Mouse (Mus musculus) MEL (cell line): ENCODE data around the gene Ren1. TPM values are rescaled to one million over a fixed set of nuclear protein-coding genes. Genes with fewer than 3 reads are reported as not detected.

Experiments used
- DNase-seq: peaks from one replicate; pipeline ENCODE4 v3.0.0; 2011; ENCODE audit warnings: low read depth, low spot score
- H3K27ac ChIP-seq: 2 replicates; pipeline ENCODE4 v1.5.1; 2012; ENCODE audit warnings: low read depth, mild to moderate bottlenecking, control low read depth, low read length, moderate library complexity; ENCODE audit not compliant: control insufficient read depth
- H3K27me3 ChIP-seq, 2 experiments: fragments of 150-350 bp in 1 of 2; sonication (generic) in 1 of 2; 2 replicates each; pipeline ENCODE4 v1.6.1; 2012; ENCODE audit warnings: low read length in 2 of 2, mild to moderate bottlenecking in 2 of 2, improper control_type of control experiment in 1 of 2, moderate library complexity in 1 of 2; ENCODE audit not compliant: insufficient read depth in 2 of 2, control insufficient read depth in 1 of 2
- H3K36me3 ChIP-seq, 2 experiments: 2 replicates each; pipeline ENCODE4 v1.6.1; 2012 to 2014; ENCODE audit warnings: low read length in 2 of 2, improper control_type of control experiment in 1 of 2, inconsistent platforms in 1 of 2, mild to moderate bottlenecking in 1 of 2; ENCODE audit not compliant: insufficient read depth in 2 of 2, control insufficient read depth in 1 of 2
- H3K4me1 ChIP-seq, 2 experiments: fragments of 150-350 bp in 1 of 2; sonication (generic) in 1 of 2; 2 replicates each; pipeline ENCODE4 v1.6.1; 2012; ENCODE audit warnings: low read length in 2 of 2, improper control_type of control experiment in 1 of 2, mild to moderate bottlenecking in 1 of 2; ENCODE audit not compliant: insufficient read depth in 2 of 2, control insufficient read depth in 1 of 2
- H3K4me3 ChIP-seq, 2 experiments: fragments of 150-350 bp in 1 of 2; sonication (generic) in 1 of 2; 2 replicates each; pipeline ENCODE4 v1.5.1; 2012; ENCODE audit warnings: low read depth in 2 of 2, low read length in 2 of 2, mild to moderate bottlenecking in 2 of 2, moderate library complexity in 2 of 2, control low read depth in 1 of 2, improper control_type of control experiment in 1 of 2; ENCODE audit not compliant: control insufficient read depth in 1 of 2, insufficient read depth in 1 of 2
- H3K79me2 ChIP-seq: 2 replicates; pipeline ENCODE4 v1.6.1; 2012; ENCODE audit warnings: mild to moderate bottlenecking, low read length, moderate library complexity; ENCODE audit not compliant: control insufficient read depth, poor library complexity, insufficient read depth
- H3K9ac ChIP-seq: 2 replicates; pipeline ENCODE4 v1.6.1; 2012; ENCODE audit warnings: low read depth, mild to moderate bottlenecking, control low read depth, low read length, moderate library complexity; ENCODE audit not compliant: control insufficient read depth, poor library complexity, severe bottlenecking
- H3K9me3 ChIP-seq: fragments of 150-350 bp; sonication (generic); replicated peaks from 2 replicates; pipeline ENCODE4 v1.6.1; 2012; ENCODE audit warnings: mild to moderate bottlenecking, low read length, improper control_type of control experiment, moderate library complexity; ENCODE audit not compliant: insufficient read depth
- BHLHE40 ChIP-seq: IDR thresholded peaks from 2 replicates; pipeline ENCODE4 v1.6.1; 2012; ENCODE audit warnings: low read depth, mild to moderate bottlenecking, inconsistent platforms, low read length, improper control_type of control experiment, borderline replicate concordance
- GABPA ChIP-seq: IDR thresholded peaks from 2 replicates; pipeline ENCODE4 v1.6.1; 2012; ENCODE audit warnings: low read depth, mild to moderate bottlenecking, inconsistent platforms, low read length, improper control_type of control experiment, moderate library complexity
- GATA1 ChIP-seq: IDR thresholded peaks from 2 replicates; pipeline ENCODE4 v1.6.1; 2011; ENCODE audit warnings: low read depth, low read length, improper control_type of control experiment
- HCFC1 ChIP-seq: IDR thresholded peaks from 2 replicates; pipeline ENCODE4 v1.6.1; 2012; ENCODE audit warnings: low read depth, mild to moderate bottlenecking, inconsistent platforms, low read length, improper control_type of control experiment, moderate library complexity
- KAT2A ChIP-seq: conservative IDR thresholded peaks from 2 replicates; pipeline ENCODE4 v1.6.1; 2012; ENCODE audit warnings: low read depth, low read length, improper control_type of control experiment, inconsistent platforms
- MAFK ChIP-seq: IDR thresholded peaks from 2 replicates; pipeline ENCODE4 v1.6.1; 2011; ENCODE audit warnings: low read depth, mild to moderate bottlenecking, low read length, improper control_type of control experiment, borderline replicate concordance
- MAX ChIP-seq: IDR thresholded peaks from 2 replicates; pipeline ENCODE4 v1.6.1; 2011; ENCODE audit warnings: low read length, improper control_type of control experiment
- MXI1 ChIP-seq: IDR thresholded peaks from 2 replicates; pipeline ENCODE4 v1.6.1; 2011; ENCODE audit warnings: mild to moderate bottlenecking, low read depth, low read length, improper control_type of control experiment
- MYC ChIP-seq: IDR thresholded peaks from 2 replicates; pipeline ENCODE4 v1.6.1; 2011; ENCODE audit warnings: low read depth, mild to moderate bottlenecking, low read length, improper control_type of control experiment, moderate library complexity
- NRF1 ChIP-seq: IDR thresholded peaks from 2 replicates; pipeline ENCODE4 v1.6.1; 2014; ENCODE audit warnings: low read depth, mild to moderate bottlenecking, inconsistent platforms, low read length, improper control_type of control experiment, moderate library complexity; ENCODE audit not compliant: poor library complexity, insufficient read depth, severe bottlenecking
- POLR2AphosphoS5 ChIP-seq: IDR thresholded peaks from 2 replicates; pipeline ENCODE4 v1.6.1; 2012; ENCODE audit warnings: low read depth, borderline replicate concordance, mild to moderate bottlenecking, inconsistent platforms, low read length, moderate library complexity, mixed read lengths
- RCOR1 ChIP-seq: IDR thresholded peaks from 2 replicates; pipeline ENCODE4 v1.6.1; 2012; ENCODE audit warnings: low read depth, mild to moderate bottlenecking, inconsistent platforms, low read length, improper control_type of control experiment
- SIN3A ChIP-seq: IDR thresholded peaks from 2 replicates; pipeline ENCODE4 v1.6.1; 2012; ENCODE audit warnings: low read length, improper control_type of control experiment, inconsistent platforms
- TCF12 ChIP-seq: IDR thresholded peaks from 2 replicates; pipeline ENCODE4 v1.6.1; 2014; ENCODE audit warnings: low read depth, mild to moderate bottlenecking, inconsistent platforms, low read length, improper control_type of control experiment, moderate library complexity
- UBTF ChIP-seq: IDR thresholded peaks from 2 replicates; pipeline ENCODE4 v1.6.1; 2012; ENCODE audit warnings: low read depth, mild to moderate bottlenecking, inconsistent platforms, low read length, improper control_type of control experiment, moderate library complexity, borderline replicate concordance; ENCODE audit not compliant: insufficient read depth
- USF1 ChIP-seq: IDR thresholded peaks from 2 replicates; pipeline ENCODE4 v1.6.1; 2014; ENCODE audit warnings: low read depth, mild to moderate bottlenecking, inconsistent platforms, low read length, improper control_type of control experiment, moderate library complexity
- ZKSCAN1 ChIP-seq: IDR thresholded peaks from 2 replicates; pipeline ENCODE4 v1.6.1; 2012; ENCODE audit warnings: low read depth, mild to moderate bottlenecking, inconsistent platforms, low read length, improper control_type of control experiment, moderate library complexity
- ZMIZ1 ChIP-seq: IDR thresholded peaks from 2 replicates; pipeline ENCODE4 v1.6.1; 2012; ENCODE audit warnings: low read depth, mild to moderate bottlenecking, inconsistent platforms, low read length, improper control_type of control experiment, moderate library complexity
- ZNF384 ChIP-seq: IDR thresholded peaks from 2 replicates; pipeline ENCODE4 v1.6.1; 2012; ENCODE audit warnings: low read depth, mild to moderate bottlenecking, inconsistent platforms, low read length, improper control_type of control experiment
- polyA plus RNA-seq, 2 experiments: library from polyadenylated mRNA; stranded (reverse) in 1 of 2; unstranded in 1 of 2; fragments of >175 nt in 1 of 2; fragments of >200 nt in 1 of 2; gene quantifications; 2 replicates each; pipeline versions ENCODE4 v1.2.1 to v1.2.4; 2012; ENCODE audit warnings: low replicate concordance in 2 of 2, low read depth in 1 of 2; ENCODE audit not compliant: insufficient read length in 2 of 2, insufficient read depth in 1 of 2, missing spikeins in 1 of 2
- total RNA-seq: library from RNA; depleted of rRNA; stranded (reverse); fragments of 300-350 nt; gene quantifications from 2 replicates; pipeline ENCODE4 v1.2.3, GENCODE M21; 2012

Ren1 gene
- total and polyA plus RNA-seq, 3 experiments: 6.9 to 16.8 TPM; not detected in 1

GRCm38 (mm10) chr1:133325951-133326350 is 24.4 kb upstream of the Ren1 start:
- H3K27me3 ChIP-seq: peaks cover 2 to 10% of the 10 kb centered on the region in 2 experiments; a peak in 3 of 4 replicates
- no peaks in the 10 kb centered on the region for H3K36me3 ChIP-seq
- DNase-seq: no peak

GRCm38 (mm10) chr1:133327094-133327493 is 23.2 kb upstream of the Ren1 start:
- no peak overlapping the region for H3K9ac ChIP-seq
- no peak overlapping the region for H3K4me3 ChIP-seq
- H3K27ac ChIP-seq: no peak overlapping the region
- H3K9me3 ChIP-seq: no peaks in the 10 kb centered on the region
- no peaks in the 10 kb centered on the region for H3K36me3 ChIP-seq
- H3K79me2 ChIP-seq: no peaks in the 10 kb centered on the region
- no peak for DNase-seq
- H3K4me1 ChIP-seq: no peaks in the 10 kb centered on the region
- H3K27me3 ChIP-seq: peaks cover 2 to 8% of the 10 kb centered on the region in 2 experiments; a peak in 3 of 4 replicates
- TF ChIP-seq POLR2AphosphoS5 (no peak), BHLHE40 (no peak), MAFK (no peak), TCF12 (no peak), GABPA (no peak)
- TF ChIP-seq, all 39 proteins: peak for 0

More at GRCm38 (mm10) chr1:133325951-133326350, 24.4 kb upstream of the Ren1 start:
- H3K4me1 ChIP-seq: no peaks in the 10 kb centered on the region
- H3K9me3 ChIP-seq: no peaks in the 10 kb centered on the region
- TF ChIP-seq UBTF: no peak
- no peak for TF ChIP-seq MAX
- no peak for TF ChIP-seq USF1
- TF ChIP-seq MYC: no peak
- TF ChIP-seq ZMIZ1: no peak
- TF ChIP-seq HCFC1: no peak
- no peak for TF ChIP-seq ZNF384
- no peak for TF ChIP-seq ZKSCAN1
- TF ChIP-seq SIN3A: no peak
- no peak for TF ChIP-seq MXI1
- no peak for TF ChIP-seq POLR2AphosphoS5
- TF ChIP-seq KAT2A: no peak
- no peak for TF ChIP-seq RCOR1
- no peak for TF ChIP-seq GATA1
- no peak for TF ChIP-seq NRF1
- no peak overlapping the region for H3K9ac ChIP-seq
- no peaks in the 10 kb centered on the region for H3K79me2 ChIP-seq
- H3K4me3 ChIP-seq: no peak overlapping the region
- H3K27ac ChIP-seq: no peak overlapping the region
